Mouse (Mus musculus) G1E (cell line): ENCODE results near the gene Hgfac.

Source experiments
- CTCF ChIP-seq: IDR thresholded peaks from 2 replicates; pipeline ENCODE4 v1.5.1; 2012; ENCODE audit warnings: low read depth, low read length, inconsistent platforms, mixed read lengths
- GATA1 ChIP-seq: IDR thresholded peaks from 2 replicates; pipeline ENCODE4 v1.6.1; 2012; ENCODE audit warnings: borderline replicate concordance, low read length, inconsistent platforms, mixed read lengths
- GATA2 ChIP-seq: IDR thresholded peaks from 2 replicates; pipeline ENCODE4 v1.6.1; 2012; ENCODE audit warnings: low read depth, low read length, inconsistent platforms, borderline replicate concordance
- TAL1 ChIP-seq: conservative IDR thresholded peaks from 2 replicates; pipeline ENCODE4 v1.6.1; 2012; ENCODE audit warnings: low read depth, low read length, inconsistent platforms, mixed read lengths

GRCm38 (mm10) chr5:35042431-35043109 lies 1.3 kb downstream of the Hgfac start:
- TF ChIP-seq CTCF (no peak), GATA2 (no peak), TAL1 (no peak), GATA1 (no peak)
